Mouse (Mus musculus): ENCODE measurements around the gene Arf5. TPM values are rescaled to one million over a fixed set of nuclear protein-coding genes. Genes with fewer than 3 reads are reported as not detected.

Gene Arf5
- polyA plus RNA-seq, 1 experiment from 2014 or later = 364 TPM

DNA sequence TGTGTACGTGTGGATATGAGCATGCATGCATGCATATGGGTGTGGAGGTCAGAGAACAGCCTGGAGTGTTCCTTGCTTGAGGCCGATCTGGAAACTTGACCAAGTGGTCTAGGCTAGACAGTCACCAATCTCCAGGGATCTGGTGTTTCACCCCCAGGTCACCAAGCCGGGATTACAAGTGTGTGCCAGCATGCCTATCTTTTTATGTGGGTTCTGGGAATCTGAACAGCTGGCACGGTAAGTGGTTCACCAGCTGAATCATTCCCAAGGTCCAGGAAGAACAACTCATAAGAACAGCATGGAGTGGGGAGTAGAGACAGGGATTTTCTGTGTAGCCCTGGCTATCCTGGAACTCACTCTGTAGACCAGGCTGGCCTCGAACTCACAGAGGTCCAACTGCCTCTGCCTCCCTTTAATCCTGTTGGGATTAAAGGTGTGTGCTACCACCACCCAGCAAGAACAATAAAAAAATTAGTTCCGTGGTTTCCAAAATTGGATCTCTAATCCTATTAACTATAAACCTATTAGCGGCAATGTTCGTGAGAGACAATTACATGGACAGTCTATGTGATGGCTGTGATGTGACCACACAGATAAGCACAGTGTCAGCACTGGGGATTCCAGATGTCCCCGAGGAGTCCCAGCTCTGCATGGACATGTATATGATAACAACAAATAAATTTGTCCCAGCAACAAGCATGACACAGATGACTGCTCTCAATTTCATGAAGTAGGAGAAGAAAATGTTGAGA lies 48.1 kb downstream of the Arf5 start:
- no peak for DNase-seq (ENCODE audit: low spot score)
- H3K36me3 ChIP-seq (ENCODE audit: control insufficient read depth, insufficient read depth, low read length) = no peaks in the 10 kb centered on the region
- H3K4me1 ChIP-seq (ENCODE audit: control insufficient read depth, insufficient read depth, low read length) = no peaks in the 10 kb centered on the region
- no peaks in the 10 kb centered on the region for H3K27me3 ChIP-seq (ENCODE audit: control insufficient read depth, insufficient read depth, low read length)
- no peak for ATAC-seq (ENCODE audit: insufficient read depth, low FRiP score, low TSS enrichment)
- WGBS = 89% methylated on average over 9 of the region's 9 CpGs
- H3K27ac ChIP-seq (ENCODE audit: low read depth, low read length) = no peak overlapping the region
- H3K4me3 ChIP-seq (ENCODE audit: low read depth, low read length) = no peak overlapping the region
- no peak overlapping the region for H3K4me2 ChIP-seq (ENCODE audit: low read depth)
- no peak overlapping the region for H3K9ac ChIP-seq (ENCODE audit: low read length)
- no peaks in the 10 kb centered on the region for H3K9me3 ChIP-seq (ENCODE audit: control insufficient read depth, low read length)

DNA sequence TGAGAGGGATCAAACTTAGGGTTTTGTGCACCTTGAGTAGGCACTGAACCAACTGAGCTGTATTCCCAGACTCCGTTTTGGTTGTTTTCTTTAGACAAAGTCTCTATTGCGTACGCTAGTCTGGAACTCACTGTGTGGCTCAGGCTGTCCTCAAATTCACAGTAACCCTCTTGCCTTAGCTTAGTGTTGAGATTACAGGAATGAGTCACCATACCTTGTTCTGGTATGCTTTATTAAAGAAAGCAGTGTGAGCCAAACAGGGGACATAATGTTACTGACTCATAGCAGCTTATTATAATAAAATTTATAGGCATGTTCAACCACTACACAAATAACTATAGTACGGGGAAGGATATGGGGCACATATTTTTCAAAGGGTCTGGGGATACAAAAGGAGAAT lies 50.9 kb downstream of the Arf5 start:
- no peak overlapping the region for H3K4me2 ChIP-seq (ENCODE audit: low read depth)
- H3K27ac ChIP-seq (ENCODE audit: low read depth, low read length) = no peak overlapping the region
- WGBS = 89% methylated on average over 4 of the region's 4 CpGs
- H3K9ac ChIP-seq (ENCODE audit: low read length) = no peak overlapping the region
- no peaks in the 10 kb centered on the region for H3K36me3 ChIP-seq (ENCODE audit: control insufficient read depth, insufficient read depth, low read length)
- H3K4me3 ChIP-seq (ENCODE audit: low read depth, low read length) = no peak overlapping the region
- DNase-seq (ENCODE audit: low spot score) = no peak
- no peaks in the 10 kb centered on the region for H3K4me1 ChIP-seq (ENCODE audit: control insufficient read depth, insufficient read depth, low read length)
- ATAC-seq (ENCODE audit: insufficient read depth, low FRiP score, low TSS enrichment) = no peak
- H3K27me3 ChIP-seq (ENCODE audit: control insufficient read depth, insufficient read depth, low read length) = no peaks in the 10 kb centered on the region
- H3K9me3 ChIP-seq (ENCODE audit: control insufficient read depth, low read length) = no peaks in the 10 kb centered on the region

DNA sequence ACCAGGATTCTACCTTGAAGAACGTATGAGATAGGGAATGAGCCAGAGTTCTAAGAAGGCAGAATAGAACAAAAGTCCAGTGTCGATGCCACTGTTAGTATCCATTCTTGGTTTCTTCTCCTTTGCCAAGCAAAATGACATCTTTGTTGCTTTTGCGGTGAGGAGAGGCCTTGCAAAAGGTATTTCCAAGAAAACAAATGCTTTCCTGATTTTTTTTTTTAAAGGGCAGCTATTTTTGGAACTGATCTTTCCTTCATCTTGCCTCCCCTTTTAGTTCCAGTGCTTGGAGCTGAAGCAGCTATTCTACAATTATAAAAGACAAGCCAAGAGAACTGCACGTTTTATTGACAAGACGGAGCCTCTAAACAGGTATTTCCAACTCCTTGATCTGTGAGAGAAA lies 51.5 kb downstream of the Arf5 start, which contains the start of gene Snd1:
Snd1 (plus strand) TSS at position 301 of the 400 bp plus-strand sequence.
- H3K27me3 ChIP-seq (ENCODE audit: control insufficient read depth, insufficient read depth, low read length) = no peaks in the 10 kb centered on the region
- H3K9me3 ChIP-seq (ENCODE audit: control insufficient read depth, low read length) = no peaks in the 10 kb centered on the region
- ATAC-seq (ENCODE audit: insufficient read depth, low FRiP score, low TSS enrichment) (no peak), DNase-seq (ENCODE audit: low spot score) (no peak)
- no peaks in the 10 kb centered on the region for H3K36me3 ChIP-seq (ENCODE audit: control insufficient read depth, insufficient read depth, low read length)
- H3K9ac ChIP-seq (ENCODE audit: low read length) = no peak within 1 kb of the TSS
- WGBS = 84% methylated on average over 5 of the region's 5 CpGs
- H3K4me2 ChIP-seq (ENCODE audit: low read depth) = no peak within 1 kb of the TSS
- H3K4me3 ChIP-seq (ENCODE audit: low read depth, low read length) = no peak within 1 kb of the TSS
- no peaks in the 10 kb centered on the region for H3K4me1 ChIP-seq (ENCODE audit: control insufficient read depth, insufficient read depth, low read length)
- H3K27ac ChIP-seq (ENCODE audit: low read depth, low read length) = no peak within 1 kb of the TSS

Other genes starting within 250 kb of the Arf5 start
- 20.9 and 23.2 TPM in 2 replicates for gene Zfp800, start 25.6 kb upstream of the Arf5 start, polyA plus RNA-seq (2014; fragmentation: Nextera tagmentation; extraction: Ambion mirVana)
- gene Fscn3, start 4.2 kb downstream of the Arf5 start, polyA plus RNA-seq (2014; fragmentation: Nextera tagmentation; extraction: Ambion mirVana) = 0.16 TPM in 1 of 2 replicates, not detected in the other
- gene Gcc1, start 4.8 kb downstream of the Arf5 start, polyA plus RNA-seq (2014; fragmentation: Nextera tagmentation; extraction: Ambion mirVana) = 8.2 and 8.8 TPM in 2 replicates
- gene Pax4, start 25.8 kb downstream of the Arf5 start, polyA plus RNA-seq (2014; fragmentation: Nextera tagmentation; extraction: Ambion mirVana) = not detected in 2 replicates
- gene Snd1, start 51.6 kb downstream of the Arf5 start, polyA plus RNA-seq (2014; fragmentation: Nextera tagmentation; extraction: Ambion mirVana) = 107 and 111 TPM in 2 replicates

Data from neural tube, embryonic 11.5 days (tissue).